Mouse (Mus musculus) Patski (cell line): ENCODE measurements at regions not wholly inside any gene's neighbourhood (a gene's known extent, or its start where the extent isn't known, plus 50 kb on each side); places are given as distances from the start of the nearest gene placed in this dataset.

ENCODE experiments used
- ATAC-seq: fragments of 100-300 bp; one replicate; pipeline ENCODE4 v1.8.0; 2021
- CTCF ChIA-PET: fragments of 350-600 bp; sonication (Branson Sonifier 250); formaldehyde crosslinking; loops from one replicate; lab custom pipeline; 2022; ENCODE audit warnings: inconsistent platforms; lab: Charles Lee
- POLR2A ChIA-PET: fragments of 350-600 bp; sonication (Branson Sonifier 250); formaldehyde crosslinking; loops from one replicate; lab custom pipeline; 2022; ENCODE audit warnings: antibody characterized with exemption, inconsistent platforms; lab: Charles Lee
- DNase-seq: peaks from one replicate; pipeline ENCODE4 v3.0.0-alpha.2; 2011; ENCODE audit warnings: low read depth, low spot score
- H3K27me3 ChIP-seq: fragments of 371-371 bp; one replicate; pipeline ENCODE4 v1.5.1; 2021
- CTCF ChIP-seq: fragments of 100-300 bp; IDR thresholded peaks from one replicate; pipeline ENCODE4 v1.5.1; 2021
- in situ Hi-C: fragments of 300-500 bp; cut with MboI; formaldehyde crosslinking; loops from 3 replicates; pipeline ENCODE4 v1.11.1; 2018; ENCODE audit warnings: low pct_unique_long_range_greater_than_20kb, mixed read lengths

DNA sequence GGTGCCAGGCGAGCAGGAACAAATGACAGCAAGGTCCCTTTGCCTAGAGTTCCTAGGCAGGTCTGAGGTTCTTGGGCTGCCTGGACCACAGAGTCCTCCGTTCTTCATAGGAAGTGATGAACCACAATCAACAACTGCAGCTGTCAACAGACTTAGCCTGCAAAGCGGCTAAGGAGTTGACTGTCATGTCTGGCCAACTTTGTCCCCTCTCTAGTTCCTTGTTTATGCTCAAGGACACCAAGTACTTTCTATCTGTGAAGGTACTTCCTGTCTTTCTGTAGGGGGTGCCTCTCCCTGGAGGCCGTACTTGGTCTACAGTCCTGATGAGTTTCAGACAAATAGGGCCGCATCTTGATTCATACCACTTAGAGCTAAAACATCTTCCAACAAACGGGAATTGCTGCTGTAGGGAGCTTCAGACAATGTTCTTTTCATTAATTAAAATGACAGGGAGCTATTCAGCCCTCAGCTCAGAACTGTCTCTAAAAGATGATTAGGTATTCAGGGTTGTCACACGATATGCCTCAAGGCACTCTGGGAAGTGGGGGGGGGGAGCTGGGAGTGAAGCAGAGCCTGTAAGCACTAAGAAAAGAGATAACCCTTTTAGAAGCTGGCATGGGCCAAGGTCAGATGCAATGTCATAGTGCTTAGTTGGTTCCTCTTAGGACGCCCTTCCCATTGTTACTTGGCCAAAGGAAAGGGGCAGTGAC, 299.4 kb downstream of the Fut8 start:
- ChIA-PET POLR2A (no interaction called here), CTCF (interaction anchor here (0.6 kb wide), 1 partner anchor 131 kb away, joined by 3 read pairs; no protein-coding TSS in a partner anchor)
- DNase-seq: no peak
- in situ Hi-C loops: no loop called here
- peaks cover under 1% of the 10 kb centered on the region for H3K27me3 ChIP-seq
- no peak for ATAC-seq
- no peak for TF ChIP-seq CTCF

GRCm38 (mm10) chr12:77539661-77540431, 301.9 kb downstream of the Fut8 start:
- CTCF ChIA-PET: interaction anchor here (1.2 kb wide), 1 partner anchor 129 kb away, joined by 3 read pairs; no protein-coding TSS in a partner anchor
- POLR2A ChIA-PET: interaction anchor here (0.7 kb wide), 1 partner anchor 19 kb away, joined by 3 read pairs; no protein-coding TSS in a partner anchor
- H3K27me3 ChIP-seq: peaks cover 6% of the 10 kb centered on the region
- DNase-seq (no peak), ATAC-seq (no peak)
- in situ Hi-C loops: no loop called here
- no peak for TF ChIP-seq CTCF

DNA sequence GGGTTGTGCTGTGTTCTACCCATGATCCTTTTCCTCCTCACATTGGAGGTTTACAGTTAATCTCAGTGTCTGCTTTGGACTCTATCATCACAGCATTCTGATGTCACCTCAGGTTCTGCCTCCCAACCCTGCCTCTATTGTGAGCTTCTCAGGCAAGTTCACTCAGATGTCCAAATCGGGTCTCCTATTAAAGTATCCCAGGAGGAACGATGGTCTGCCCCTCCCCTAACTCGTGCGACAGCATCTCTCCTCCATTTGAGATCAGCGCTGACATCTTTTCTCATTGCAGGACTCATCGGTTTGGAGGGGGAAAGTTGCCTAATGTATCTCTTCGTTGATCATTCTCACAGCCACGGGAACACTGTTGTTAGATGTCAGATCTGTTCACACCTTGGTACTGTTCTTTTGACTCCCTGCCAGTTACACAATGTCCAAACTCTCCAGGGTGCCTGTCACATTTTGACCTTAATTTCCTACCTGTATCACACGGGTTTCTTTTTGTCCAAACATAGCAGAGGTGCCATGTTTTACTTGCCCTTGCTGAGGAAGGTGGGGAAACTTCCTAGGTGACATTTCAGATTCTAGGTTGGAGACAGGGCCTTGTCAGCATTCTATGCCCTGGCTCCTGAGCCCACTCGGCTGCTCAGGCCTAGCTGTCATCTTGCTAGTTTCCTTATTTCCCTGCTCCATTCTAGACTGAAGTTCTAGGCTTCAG, 303.3 kb downstream of the Fut8 start:
- H3K27me3 ChIP-seq: peaks cover 13% of the 10 kb centered on the region
- CTCF ChIA-PET: interaction anchor here (1.2 kb wide), 1 partner anchor 127 kb away, joined by 3 read pairs; no protein-coding TSS in a partner anchor
- in situ Hi-C loops: no loop called here
- no peak for DNase-seq
- no peak for TF ChIP-seq CTCF
- POLR2A ChIA-PET: no interaction called here
- ATAC-seq: no peak

- peaks cover 14% of the 10 kb centered on the region for H3K27me3 ChIP-seq
- no peak for TF ChIP-seq CTCF
- POLR2A ChIA-PET: no interaction called here
- in situ Hi-C loops: no loop called here
- DNase-seq (no peak), ATAC-seq (no peak)
- CTCF ChIA-PET: no interaction called here
Measured at GRCm38 (mm10) chr12:77541826-77542225, 303.9 kb downstream of the Fut8 start.

DNA sequence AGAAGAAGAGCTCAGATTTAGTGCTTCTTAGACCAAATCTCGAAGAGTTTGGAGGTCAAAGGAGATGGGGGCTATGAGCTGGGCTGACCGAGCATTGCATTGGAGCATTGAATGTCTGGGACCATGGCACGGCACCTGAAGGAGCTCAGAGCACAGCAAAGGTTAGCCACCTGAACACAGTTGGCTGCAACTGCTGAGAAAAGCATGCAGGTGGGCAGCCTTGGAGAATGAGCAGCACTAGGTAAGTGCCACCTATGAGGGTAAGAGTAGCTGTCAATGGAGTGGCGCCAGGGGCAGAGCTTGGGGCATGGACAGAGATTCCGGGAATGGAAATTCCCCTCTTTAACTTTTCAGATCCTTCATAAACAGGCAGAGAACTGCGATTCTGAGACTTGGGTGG, 305.7 kb downstream of the Fut8 start:
- in situ Hi-C loops: no loop called here
- ATAC-seq: no peak
- ChIA-PET CTCF (no interaction called here), POLR2A (no interaction called here)
- peaks cover 14% of the 10 kb centered on the region for H3K27me3 ChIP-seq
- no peak for DNase-seq
- TF ChIP-seq CTCF: no peak

GRCm38 (mm10) chr12:77546165-77546564, 308.2 kb downstream of the Fut8 start:
- no peak for DNase-seq
- no peak for ATAC-seq
- peaks cover 14% of the 10 kb centered on the region for H3K27me3 ChIP-seq
- ChIA-PET CTCF (no interaction called here), POLR2A (no interaction called here)
- TF ChIP-seq CTCF: no peak
- in situ Hi-C loops: no loop called here

- ChIA-PET CTCF (interaction anchor here (0.7 to 1.9 kb wide), 5 partner anchors 12 to 568 kb away, joined by 3 to 6 read pairs (median 4); no protein-coding TSS in a partner anchor), POLR2A (no interaction called here)
- in situ Hi-C loops: loop anchor here (5.0 to 10.0 kb wide), 2 partner anchors 326 to 413 kb away; no protein-coding TSS in a partner anchor
- peaks cover 22% of the 10 kb centered on the region for H3K27me3 ChIP-seq
- DNase-seq (no peak), ATAC-seq (no peak)
- peak; percentile 79 for TF ChIP-seq CTCF
Measured at GRCm38 (mm10) chr12:77568286-77568685, 330.4 kb downstream of the Fut8 start.

DNA sequence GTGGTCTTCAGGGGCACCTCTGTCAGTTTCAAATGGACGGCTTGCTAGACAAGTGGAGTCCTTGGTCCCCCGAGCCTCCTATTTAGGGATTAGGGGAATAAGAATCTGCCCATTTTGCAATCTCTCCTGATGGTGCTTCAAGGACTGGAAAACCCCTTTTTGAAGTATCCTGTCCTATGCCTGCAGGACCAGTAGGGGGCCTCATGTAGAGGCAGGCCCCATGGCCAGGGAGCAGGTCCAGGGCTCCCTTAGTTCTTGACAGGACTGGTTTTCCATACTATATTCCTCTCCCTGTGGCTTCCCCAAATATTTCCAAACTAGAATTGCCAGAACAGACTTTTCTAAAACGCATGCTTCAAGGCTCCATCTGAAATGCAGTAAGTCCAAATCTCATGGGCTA, 332.6 kb downstream of the Fut8 start:
- in situ Hi-C loops: loop anchor here (10.0 kb wide), 1 partner anchor 566 kb away; no protein-coding TSS in a partner anchor
- no peak for DNase-seq
- ChIA-PET CTCF (no interaction called here), POLR2A (no interaction called here)
- peaks cover 16% of the 10 kb centered on the region for H3K27me3 ChIP-seq
- no peak for ATAC-seq
- peak; percentile 49 for TF ChIP-seq CTCF

GRCm38 (mm10) chr12:77571071-77571470, 333.1 kb downstream of the Fut8 start:
- ChIA-PET POLR2A (no interaction called here), CTCF (no interaction called here)
- DNase-seq (no peak), ATAC-seq (no peak)
- in situ Hi-C loops: loop anchor here (10.0 kb wide), 1 partner anchor 566 kb away; no protein-coding TSS in a partner anchor
- H3K27me3 ChIP-seq: peaks cover 13% of the 10 kb centered on the region
- no peak for TF ChIP-seq CTCF

DNA sequence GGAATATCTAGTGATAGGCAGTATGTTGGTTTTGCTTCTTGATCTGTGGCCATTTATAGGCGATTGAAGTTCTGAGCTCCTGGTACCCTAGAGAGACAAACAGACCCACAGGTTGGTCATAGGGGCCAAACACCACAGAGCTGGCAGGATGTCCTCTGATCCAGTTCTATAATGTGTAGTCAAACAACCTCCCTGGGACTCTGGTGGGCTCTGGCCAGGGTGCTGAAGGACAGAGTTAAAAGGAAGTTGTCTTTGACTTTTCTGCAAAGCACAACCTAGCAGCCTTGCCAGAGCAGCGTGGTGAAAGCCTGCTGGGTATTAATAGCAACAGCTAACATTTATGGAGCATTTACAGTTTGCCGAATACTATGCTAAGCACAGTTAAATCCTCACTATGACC, 337.1 kb downstream of the Fut8 start:
- CTCF ChIA-PET: no interaction called here
- in situ Hi-C loops: loop anchor here (10.0 kb wide), 1 partner anchor 570 kb away; no protein-coding TSS in a partner anchor
- DNase-seq: no peak
- ATAC-seq: no peak
- no peak for TF ChIP-seq CTCF
- POLR2A ChIA-PET: no interaction called here
- H3K27me3 ChIP-seq: peaks cover 13% of the 10 kb centered on the region
